Mouse (Mus musculus) heart, postnatal 0 days (tissue): ENCODE results near the gene Trp53inp2. TPM values are rescaled to one million over a fixed set of nuclear protein-coding genes. Genes with fewer than 3 reads are reported as not detected.

Experiments used
- ATAC-seq: fragments of 200-750 bp; cut with Nextera tagmentation; 2 replicates; pipeline ENCODE4 v1.8.0; 2017; ENCODE audit warnings: low read depth, moderate number of reproducible peaks, moderate library complexity; ENCODE audit not compliant: insufficient read depth
- DNase-seq: peaks from one replicate; pipeline ENCODE4 v3.0.0-alpha.2; 2016; ENCODE audit warnings: low spot score
- H3K27ac ChIP-seq: fragments of 300-500 bp; sonication (generic); 2 replicates; pipeline ENCODE4 v1.5.1; 2014; ENCODE audit warnings: low read depth, mild to moderate bottlenecking
- H3K27me3 ChIP-seq: fragments of 300-500 bp; sonication (generic); 2 replicates; pipeline ENCODE4 v1.6.1; 2014; ENCODE audit warnings: low read length, mixed read lengths; ENCODE audit not compliant: control insufficient read depth, insufficient read depth
- H3K36me3 ChIP-seq: fragments of 300-500 bp; sonication (generic); replicated peaks from 2 replicates; pipeline ENCODE4 v1.6.1; 2014; ENCODE audit warnings: low read length, mixed read lengths; ENCODE audit not compliant: control insufficient read depth, insufficient read depth
- H3K4me1 ChIP-seq: fragments of 300-500 bp; sonication (generic); 2 replicates; pipeline ENCODE4 v1.6.1; 2014; ENCODE audit warnings: antibody characterized with exemption; ENCODE audit not compliant: control insufficient read depth, insufficient read depth
- H3K4me2 ChIP-seq: fragments of 300-500 bp; sonication (generic); 2 replicates; pipeline ENCODE4 v1.6.1; 2014; ENCODE audit warnings: low read depth, mild to moderate bottlenecking, low read length, moderate library complexity
- H3K4me3 ChIP-seq: fragments of 300-500 bp; sonication (generic); 2 replicates; pipeline ENCODE4 v1.5.1; 2014; ENCODE audit warnings: low read depth, low read length
- H3K9ac ChIP-seq: fragments of 300-500 bp; sonication (generic); replicated peaks from 2 replicates; pipeline ENCODE4 v1.6.1; 2014; ENCODE audit warnings: low read depth, low read length, mixed read lengths
- H3K9me3 ChIP-seq: fragments of 300-500 bp; sonication (generic); replicated peaks from 2 replicates; pipeline ENCODE4 v1.6.1; 2016; ENCODE audit warnings: low read length; ENCODE audit not compliant: control insufficient read depth
- CTCF ChIP-seq: IDR thresholded peaks from 2 replicates; pipeline ENCODE4 v1.5.1; 2016; ENCODE audit warnings: antibody characterized with exemption, control low read depth, low read depth
- EP300 ChIP-seq: IDR thresholded peaks from 2 replicates; pipeline ENCODE4 v1.6.1; 2016; ENCODE audit warnings: antibody characterized with exemption, low read depth
- WGBS: fragments of 180-500 bp; shearing (Covaris S2); extraction: QIAGEN DNeasy Blood & Tissue Kit; methylation state at CpG from one replicate; pipeline ENCODE4 v1.1.7; 2014; 5-methylcytosine and 5-hydroxymethylcytosine counted together
- polyA plus RNA-seq: library from polyadenylated mRNA; unstranded; fragments of >200 nt; fragmentation: Nextera tagmentation; extraction: Ambion mirVana; gene quantifications from 2 replicates; pipeline ENCODE4 v1.2.1, GENCODE M21; 2015
- total RNA-seq: library from RNA; depleted of rRNA; stranded (reverse); fragments of >200 nt; gene quantifications from 2 replicates; pipeline ENCODE4 v1.2.3, GENCODE M21; 2014; ENCODE audit warnings: low replicate concordance; rRNA removed

Trp53inp2 gene
- total RNA-seq (348 and 401 TPM in 2 replicates), polyA plus RNA-seq (197 and 202 TPM in 2 replicates)

DNA sequence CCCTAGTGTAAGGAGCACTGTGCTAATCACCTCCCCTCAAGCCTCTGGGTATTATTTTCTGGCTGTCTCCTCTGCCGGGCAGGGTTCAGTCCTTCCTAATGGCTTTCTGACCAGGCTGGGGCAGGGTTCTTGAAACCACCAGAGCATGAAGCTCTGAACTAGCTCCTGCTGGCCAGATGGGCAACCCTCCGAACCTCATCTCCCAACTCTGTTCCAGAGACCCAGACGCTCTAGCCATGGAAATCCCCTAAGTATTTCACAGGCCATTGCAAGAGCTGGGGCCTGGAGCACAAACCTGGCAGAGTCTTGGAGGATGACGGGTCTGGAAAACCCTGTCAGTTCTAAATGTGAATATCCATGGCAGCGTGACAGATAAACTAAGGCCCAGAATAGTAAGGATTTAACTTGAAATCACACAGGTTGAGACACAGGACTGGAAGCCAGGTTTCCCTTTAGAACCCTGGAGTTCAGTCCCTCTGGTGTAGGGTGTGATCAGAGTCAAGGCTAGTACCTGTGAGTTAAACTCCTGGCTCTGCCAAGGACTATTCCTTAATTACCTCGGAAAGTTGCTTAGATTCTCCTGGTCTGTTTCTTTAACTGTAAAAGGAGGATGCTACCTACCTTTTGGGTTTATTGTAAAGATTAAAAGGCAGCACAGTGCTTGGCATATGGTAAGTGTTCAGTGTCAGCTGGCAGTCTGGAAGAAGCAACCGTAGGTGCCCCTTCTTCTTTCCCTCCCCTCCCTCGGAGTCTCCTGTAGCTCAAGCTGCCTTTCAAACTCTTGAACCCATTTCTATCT is at the start of gene Trp53inp2:
Gene Trp53inp2 (plus strand): TSS at position 799 of the 799 bp plus-strand sequence.
- Histone ChIP-seq H3K9ac (peak within 1 kb of the TSS; percentile 76), H3K36me3 (peaks cover 4% of the 10 kb centered on the region), H3K4me1 (peaks cover 28% of the 10 kb centered on the region), H3K4me3 (peak within 1 kb of the TSS; percentile 71), H3K27me3 (no peaks in the 10 kb centered on the region), H3K27ac (peak within 1 kb of the TSS; percentile 99), H3K4me2 (peak within 1 kb of the TSS; percentile 93), H3K9me3 (no peaks in the 10 kb centered on the region)
- TF ChIP-seq EP300 (no peak), CTCF (no peak)
- ATAC-seq, result no peak
- 62% methylated on average over 8 of the region's 8 CpGs for WGBS
- no peak for DNase-seq

- H3K4me2 ChIP-seq, result no peak overlapping the region
- H3K36me3 ChIP-seq, result peaks cover 56% of the 10 kb centered on the region
- ATAC-seq (no peak), DNase-seq (no peak)
- no peaks in the 10 kb centered on the region for H3K4me1 ChIP-seq
- H3K9me3 ChIP-seq, result no peaks in the 10 kb centered on the region
- no peaks in the 10 kb centered on the region for H3K27me3 ChIP-seq
- no peak overlapping the region for H3K4me3 ChIP-seq
- TF ChIP-seq EP300 (no peak), CTCF (no peak)
- WGBS, result 93% methylated on average over 4 of the region's 4 CpGs
- no peak overlapping the region for H3K9ac ChIP-seq
- H3K27ac ChIP-seq, result no peak overlapping the region
These were observed 49.5 kb upstream of the Trp53inp2 start for GRCm38 (mm10) chr2:155331351-155331750.

DNA sequence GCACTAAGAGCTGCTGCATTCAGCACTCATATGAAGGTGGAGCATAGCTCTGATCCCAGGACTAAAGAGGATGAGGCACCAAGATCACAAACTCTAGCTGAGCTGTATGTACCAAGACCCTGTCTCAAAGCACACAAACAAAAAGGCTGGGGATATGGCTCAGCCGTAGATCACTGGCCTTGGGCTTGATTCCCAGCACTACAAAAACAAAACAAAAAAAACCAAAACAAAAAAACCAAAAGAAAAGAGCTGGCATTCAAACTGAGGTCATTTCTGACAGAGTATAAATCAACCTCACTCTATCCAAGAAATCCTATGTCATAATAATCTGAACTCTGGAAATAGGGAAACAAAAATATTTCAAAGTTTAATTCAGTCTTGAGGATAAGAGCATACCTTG is 47.4 kb upstream of the Trp53inp2 start:
- ATAC-seq (no peak), DNase-seq (no peak)
- Histone ChIP-seq H3K27ac (no peak overlapping the region), H3K4me2 (no peak overlapping the region), H3K36me3 (peaks cover 41% of the 10 kb centered on the region), H3K27me3 (no peaks in the 10 kb centered on the region), H3K9me3 (no peaks in the 10 kb centered on the region), H3K4me1 (no peaks in the 10 kb centered on the region), H3K4me3 (no peak overlapping the region), H3K9ac (no peak overlapping the region)
- WGBS, result 81% methylated on average over 1 of the region's 1 CpGs
- TF ChIP-seq CTCF (no peak), EP300 (no peak)

GRCm38 (mm10) chr2:155335231-155335630 is 45.6 kb upstream of the Trp53inp2 start:
- Histone ChIP-seq H3K4me1 (0 out of 2 replicates have a peak, but pooled peaks cover 3% of the 10 kb centered on the region), H3K27me3 (no peaks in the 10 kb centered on the region), H3K9me3 (no peaks in the 10 kb centered on the region), H3K4me3 (no peak overlapping the region), H3K27ac (no peak overlapping the region), H3K4me2 (no peak overlapping the region), H3K9ac (no peak overlapping the region), H3K36me3 (peaks cover 29% of the 10 kb centered on the region)
- 80% methylated on average over 1 of the region's 1 CpGs for WGBS
- ATAC-seq (no peak), DNase-seq (no peak)
- no peak for TF ChIP-seq EP300
- no peak for TF ChIP-seq CTCF

- H3K9me3 ChIP-seq, result no peaks in the 10 kb centered on the region
- H3K36me3 ChIP-seq, result peaks cover 21% of the 10 kb centered on the region
- DNase-seq, result no peak
- no peak for TF ChIP-seq EP300
- no peak for TF ChIP-seq CTCF
- ATAC-seq, result no peak
- H3K4me3 ChIP-seq, result no peak overlapping the region
- 98% methylated on average over 3 of the region's 3 CpGs for WGBS
- H3K27ac ChIP-seq, result no peak overlapping the region
- no peak overlapping the region for H3K4me2 ChIP-seq
- H3K27me3 ChIP-seq, result no peaks in the 10 kb centered on the region
- H3K9ac ChIP-seq, result no peak overlapping the region
- H3K4me1 ChIP-seq, result 0 out of 2 replicates have a peak, but pooled peaks cover 3% of the 10 kb centered on the region
These were observed 44.6 kb upstream of the Trp53inp2 start for GRCm38 (mm10) chr2:155336254-155336653.

- H3K27me3 ChIP-seq, result no peaks in the 10 kb centered on the region
- H3K9ac ChIP-seq, result no peak overlapping the region
- TF ChIP-seq CTCF (no peak), EP300 (no peak)
- no peaks in the 10 kb centered on the region for H3K9me3 ChIP-seq
- ATAC-seq (no peak), DNase-seq (no peak)
- H3K4me1 ChIP-seq, result 0 out of 2 replicates have a peak, but pooled peaks cover 3% of the 10 kb centered on the region
- H3K4me3 ChIP-seq, result no peak overlapping the region
- H3K27ac ChIP-seq, result no peak overlapping the region
- no peak overlapping the region for H3K4me2 ChIP-seq
- peaks cover 8% of the 10 kb centered on the region for H3K36me3 ChIP-seq
These were observed 40.7 kb upstream of the Trp53inp2 start for GRCm38 (mm10) chr2:155340166-155340565.
